Mouse (Mus musculus) limb, embryonic 10.5 days (tissue): ENCODE measurements around the gene Hbb-y. TPM values are rescaled to one million over a fixed set of nuclear protein-coding genes. Genes with fewer than 3 reads are reported as not detected.

ENCODE experiments used
- DNase-seq: peaks from one replicate; pipeline ENCODE4 v3.0.0-alpha.2; 2017; ENCODE audit warnings: low spot score
- H3K27ac ChIP-seq: fragments of 300-500 bp; sonication (generic); 2 replicates; pipeline ENCODE4 v1.5.1; 2016; ENCODE audit warnings: mild to moderate bottlenecking
- H3K27me3 ChIP-seq: fragments of 300-500 bp; sonication (generic); 2 replicates; pipeline ENCODE4 v1.6.1; 2016; ENCODE audit warnings: low read depth, mild to moderate bottlenecking; ENCODE audit not compliant: poor library complexity, severe bottlenecking
- H3K36me3 ChIP-seq: fragments of 300-500 bp; sonication (generic); 2 replicates; pipeline ENCODE4 v1.6.1; 2016; ENCODE audit warnings: mild to moderate bottlenecking, moderate library complexity
- H3K4me1 ChIP-seq: fragments of 300-500 bp; sonication (generic); 2 replicates; pipeline ENCODE4 v1.6.1; 2016
- H3K4me3 ChIP-seq: fragments of 300-500 bp; sonication (generic); 2 replicates; pipeline ENCODE4 v1.5.1; 2016; ENCODE audit warnings: mild to moderate bottlenecking, moderate library complexity
- H3K9me3 ChIP-seq: fragments of 300-500 bp; sonication (generic); replicated peaks from 2 replicates; pipeline ENCODE4 v1.6.1; 2016; ENCODE audit warnings: mild to moderate bottlenecking
- WGBS: fragments of 180-500 bp; shearing (Covaris S2); methylation state at CpG from one replicate; pipeline ENCODE4 v1.1.7; 2016; 5-methylcytosine and 5-hydroxymethylcytosine counted together
- polyA plus RNA-seq: library from polyadenylated mRNA; unstranded; fragments of >200 nt; fragmentation: Nextera tagmentation; extraction: Ambion mirVana; gene quantifications from 2 replicates; pipeline ENCODE4 v1.2.1, GENCODE M21; 2016

Gene Hbb-y
- 6,719 and 7,575 TPM in 2 replicates for polyA plus RNA-seq

DNA sequence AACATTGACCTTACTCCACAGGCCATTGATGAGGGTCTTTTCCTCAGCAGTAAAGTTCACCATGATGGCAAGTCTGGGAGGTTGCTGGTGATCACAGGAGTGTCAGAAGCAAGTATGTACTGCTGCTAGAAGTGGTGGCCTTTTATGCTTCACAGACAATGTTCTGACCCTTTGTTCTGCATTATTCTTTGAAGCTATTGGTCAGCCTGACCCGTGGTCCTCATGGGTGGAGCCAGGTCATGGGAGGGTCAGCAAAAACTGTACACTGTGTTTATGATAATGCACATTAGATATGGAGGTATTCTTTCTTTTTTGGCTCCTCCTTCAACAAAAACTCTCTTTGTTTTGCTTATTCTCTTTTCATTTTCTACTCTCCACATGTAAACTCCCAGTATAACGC, at the start of gene Hbb-y:
Hbb-y (minus strand) TSS at position 127 of the 400 bp plus-strand sequence.
- no peaks in the 10 kb centered on the region for H3K27me3 ChIP-seq
- H3K4me1 ChIP-seq: no peaks in the 10 kb centered on the region
- WGBS: 75% methylated on average over 2 of the region's 2 CpGs
- DNase-seq: no peak
- H3K4me3 ChIP-seq: no peak within 1 kb of the TSS
- no peaks in the 10 kb centered on the region for H3K9me3 ChIP-seq
- no peaks in the 10 kb centered on the region for H3K36me3 ChIP-seq
- no peak within 1 kb of the TSS for H3K27ac ChIP-seq

DNA sequence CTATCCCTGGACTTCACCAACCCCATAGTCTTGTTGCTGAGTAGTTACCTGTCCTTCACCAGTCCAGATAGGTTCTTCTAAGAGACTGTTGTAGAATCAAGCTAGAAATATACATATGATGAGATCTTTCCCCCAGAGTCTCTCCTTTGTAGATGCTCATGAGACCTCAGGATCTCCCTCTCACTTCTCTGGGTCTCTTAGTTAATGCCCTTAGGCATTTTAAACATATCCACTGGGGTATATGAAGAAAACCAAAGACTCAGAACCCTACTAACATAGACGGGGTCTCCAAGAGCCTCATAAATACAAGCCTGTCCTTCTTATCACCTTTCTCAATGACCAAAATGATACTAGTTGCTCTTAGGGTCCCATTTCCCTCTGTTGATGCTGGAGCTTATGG, 41.4 kb upstream of the Hbb-y start, which contains the start of gene Olfr64:
Olfr64 (minus strand) TSS at position 101 of the 400 bp plus-strand sequence.
- Histone ChIP-seq H3K36me3 (no peaks in the 10 kb centered on the region), H3K27me3 (no peaks in the 10 kb centered on the region), H3K4me3 (no peak within 1 kb of the TSS), H3K4me1 (no peaks in the 10 kb centered on the region), H3K9me3 (no peaks in the 10 kb centered on the region), H3K27ac (no peak within 1 kb of the TSS)
- DNase-seq: no peak
- WGBS: 79% methylated on average over 1 of the region's 1 CpGs

DNA sequence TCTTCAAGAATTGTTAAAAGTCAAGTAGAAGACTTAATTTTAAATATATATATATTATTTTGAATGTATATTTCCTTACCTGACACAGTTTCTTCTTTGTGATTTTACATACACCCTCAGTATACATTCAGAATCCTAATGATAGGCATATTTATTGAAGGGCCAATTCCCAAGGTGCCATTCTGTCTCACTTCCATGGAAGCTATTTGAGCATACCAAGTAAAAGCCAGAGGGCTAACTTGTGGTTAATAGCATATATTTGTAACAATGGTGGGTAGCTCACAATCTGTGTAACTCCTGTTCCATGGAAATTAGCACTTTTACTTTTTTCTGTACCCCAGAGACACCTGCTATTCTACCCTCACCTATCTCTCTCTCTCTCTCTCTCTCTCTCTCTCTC, 33.1 kb upstream of the Hbb-y start, which contains the start of gene Olfr66:
Olfr66 (minus strand) TSS at position 101 of the 400 bp plus-strand sequence.
- Histone ChIP-seq H3K36me3 (no peaks in the 10 kb centered on the region), H3K4me3 (no peak within 1 kb of the TSS), H3K27me3 (no peaks in the 10 kb centered on the region), H3K4me1 (no peaks in the 10 kb centered on the region), H3K27ac (no peak within 1 kb of the TSS), H3K9me3 (no peaks in the 10 kb centered on the region)
- DNase-seq: no peak

DNA sequence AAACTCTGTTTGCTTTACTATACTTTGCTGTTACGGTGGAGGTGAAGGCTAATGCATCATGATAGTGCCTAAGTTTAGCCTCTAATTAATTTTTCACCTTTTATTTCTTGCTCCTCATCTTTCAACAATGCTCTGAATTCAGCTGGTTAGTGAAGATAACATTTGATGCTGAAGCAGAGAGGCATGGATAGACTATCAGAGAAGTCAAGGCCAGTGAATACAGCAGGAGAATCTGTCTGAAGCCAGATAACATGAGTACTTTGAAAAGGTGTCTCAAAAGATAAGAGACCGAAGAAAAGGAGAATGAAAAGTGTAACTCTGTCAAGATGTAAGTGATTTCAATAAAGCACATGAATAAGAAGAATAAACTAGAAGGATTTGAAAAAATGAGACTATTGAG, 24.1 kb upstream of the Hbb-y start:
- 90% methylated on average over 2 of the region's 2 CpGs for WGBS
- H3K4me3 ChIP-seq: no peak overlapping the region
- H3K27me3 ChIP-seq: no peaks in the 10 kb centered on the region
- no peaks in the 10 kb centered on the region for H3K4me1 ChIP-seq
- no peak overlapping the region for H3K27ac ChIP-seq
- H3K36me3 ChIP-seq: no peaks in the 10 kb centered on the region
- no peaks in the 10 kb centered on the region for H3K9me3 ChIP-seq
- no peak for DNase-seq

DNA sequence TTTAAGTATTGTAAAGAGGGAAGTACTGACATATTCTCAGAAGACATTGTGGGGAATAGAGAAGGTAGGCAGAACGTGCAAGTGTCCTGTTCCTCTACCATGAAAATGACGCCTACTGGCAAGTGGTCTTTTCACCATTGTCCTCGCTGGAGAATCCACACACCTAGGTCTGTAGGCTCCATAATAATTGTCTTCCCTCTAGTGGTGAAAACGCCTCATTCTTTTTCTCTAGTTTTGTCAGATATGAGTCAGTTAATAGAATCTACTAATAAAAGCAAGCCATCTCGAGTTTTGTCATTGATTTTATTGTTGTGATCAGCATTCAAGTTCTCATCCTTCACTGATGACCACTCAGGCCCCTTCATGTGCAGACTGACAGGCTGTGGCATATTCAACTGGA, 21.4 kb upstream of the Hbb-y start:
- Histone ChIP-seq H3K36me3 (no peaks in the 10 kb centered on the region), H3K27me3 (no peaks in the 10 kb centered on the region), H3K27ac (no peak overlapping the region), H3K4me3 (no peak overlapping the region), H3K4me1 (no peaks in the 10 kb centered on the region), H3K9me3 (no peaks in the 10 kb centered on the region)
- DNase-seq: no peak
- WGBS: 55% methylated on average over 5 of the region's 5 CpGs

DNA sequence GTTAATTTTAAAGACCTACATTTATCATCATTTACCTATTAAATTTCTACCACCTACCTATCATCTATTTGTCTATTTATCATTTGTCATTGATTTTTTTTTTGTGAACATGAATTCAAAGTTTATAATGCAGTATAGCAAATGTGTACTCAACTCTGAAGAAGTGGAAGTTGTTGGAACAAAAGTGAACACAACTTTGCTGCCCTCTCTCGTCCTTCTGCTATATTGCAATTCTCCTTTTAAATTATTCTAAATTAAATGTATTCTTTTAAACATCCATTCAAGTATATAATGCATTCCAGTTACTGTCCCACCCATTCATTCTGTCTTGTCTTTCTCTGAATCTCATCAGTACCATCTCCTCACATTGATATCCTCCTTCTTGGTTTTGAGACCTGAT, 20.0 kb upstream of the Hbb-y start:
- WGBS: 19% methylated on average over 1 of the region's 1 CpGs

DNA sequence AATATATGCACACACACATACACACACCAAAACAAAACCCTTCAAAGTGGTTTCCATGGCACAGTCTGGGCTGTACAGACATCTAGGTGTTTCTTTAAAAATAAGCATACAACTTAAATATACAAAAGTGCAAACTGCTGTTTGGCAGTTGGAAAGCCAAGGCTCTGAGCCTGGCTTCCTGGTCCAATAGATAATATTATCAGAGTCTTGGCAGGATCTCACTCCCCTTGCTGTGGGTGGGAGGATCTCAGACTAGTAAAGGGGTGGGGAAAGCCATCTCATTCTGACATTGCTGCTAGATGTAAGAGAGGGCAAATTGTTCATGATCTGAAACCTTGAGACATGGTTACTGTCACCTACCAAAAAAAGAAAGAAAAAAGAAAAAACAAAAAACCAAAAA, 17.7 kb upstream of the Hbb-y start:
- H3K4me1 ChIP-seq: no peaks in the 10 kb centered on the region
- H3K27ac ChIP-seq: no peak overlapping the region
- no peak overlapping the region for H3K4me3 ChIP-seq
- H3K27me3 ChIP-seq: no peaks in the 10 kb centered on the region
- DNase-seq: no peak
- H3K36me3 ChIP-seq: no peaks in the 10 kb centered on the region
- no peaks in the 10 kb centered on the region for H3K9me3 ChIP-seq

More for the DNA sequence above, 20.0 kb upstream of the Hbb-y start:
- H3K27me3 ChIP-seq: no peaks in the 10 kb centered on the region
- H3K27ac ChIP-seq: no peak overlapping the region
- DNase-seq: no peak
- no peaks in the 10 kb centered on the region for H3K4me1 ChIP-seq
- H3K4me3 ChIP-seq: no peak overlapping the region
- H3K9me3 ChIP-seq: no peaks in the 10 kb centered on the region
- no peaks in the 10 kb centered on the region for H3K36me3 ChIP-seq

DNA sequence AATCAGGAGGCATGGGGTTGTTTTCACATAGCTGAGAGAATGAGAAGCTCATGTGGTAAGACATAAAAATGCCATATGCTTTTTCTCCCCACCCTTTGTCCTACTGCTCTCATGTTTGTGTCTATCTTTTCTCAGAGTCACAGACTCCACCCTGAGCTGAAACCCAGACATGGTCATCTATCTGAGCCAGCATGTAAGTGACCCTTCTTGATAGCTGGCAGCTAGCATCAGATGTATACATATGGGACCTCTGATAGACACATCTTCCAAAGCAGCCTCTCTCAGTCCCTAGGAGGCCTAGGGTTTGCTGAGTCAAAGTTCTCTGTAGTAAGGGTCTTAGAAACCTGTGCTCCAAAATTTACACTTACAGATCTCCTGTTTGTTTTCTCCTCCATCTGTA, 12.7 kb upstream of the Hbb-y start:
- Histone ChIP-seq H3K36me3 (no peaks in the 10 kb centered on the region), H3K4me1 (no peaks in the 10 kb centered on the region), H3K27me3 (no peaks in the 10 kb centered on the region), H3K4me3 (no peak overlapping the region), H3K27ac (no peak overlapping the region), H3K9me3 (no peaks in the 10 kb centered on the region)
- DNase-seq: no peak

DNA sequence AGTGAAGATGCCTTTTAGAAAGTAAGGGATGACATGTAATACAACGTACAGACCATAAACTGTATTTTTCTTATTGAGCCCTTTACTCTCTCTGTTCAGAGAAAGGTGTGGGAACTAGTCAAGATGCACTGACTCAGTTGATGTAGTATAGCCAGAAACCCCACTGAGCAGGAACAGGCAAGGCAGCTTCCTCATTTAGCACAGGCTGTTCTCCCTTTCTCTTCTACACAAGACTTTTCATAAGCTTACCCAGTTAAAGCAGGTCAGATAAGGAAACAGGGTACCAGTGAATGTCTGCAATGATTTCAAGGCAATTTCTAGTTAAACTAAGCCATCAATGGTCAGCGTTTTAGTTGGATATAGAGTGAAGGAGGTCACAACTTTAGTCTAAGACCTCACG, 8.5 kb upstream of the Hbb-y start:
- no peak overlapping the region for H3K4me3 ChIP-seq
- H3K4me1 ChIP-seq: no peaks in the 10 kb centered on the region
- no peaks in the 10 kb centered on the region for H3K9me3 ChIP-seq
- no peaks in the 10 kb centered on the region for H3K36me3 ChIP-seq
- WGBS: 80% methylated on average over 3 of the region's 3 CpGs
- H3K27me3 ChIP-seq: no peaks in the 10 kb centered on the region
- no peak overlapping the region for H3K27ac ChIP-seq
- no peak for DNase-seq

DNA sequence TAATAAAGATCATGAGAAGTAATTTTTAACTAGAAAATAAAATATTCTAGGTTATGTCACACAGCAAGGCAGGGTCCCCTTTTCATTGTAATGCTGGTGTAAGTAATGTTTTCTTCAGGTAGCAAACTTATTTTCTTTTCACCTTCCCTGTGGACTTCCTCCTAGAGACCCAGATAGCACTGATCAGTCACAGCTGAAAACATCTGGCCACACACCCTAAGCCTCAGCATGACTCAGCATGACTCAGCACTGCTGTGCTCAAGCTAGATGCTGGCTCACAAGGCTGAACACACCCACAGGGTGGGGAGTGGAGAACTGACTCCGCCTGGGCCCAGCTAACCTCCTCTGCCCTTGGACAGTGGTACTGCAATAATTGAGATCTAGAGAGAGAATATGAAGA, 7.8 kb upstream of the Hbb-y start:
- Histone ChIP-seq H3K27me3 (no peaks in the 10 kb centered on the region), H3K9me3 (no peaks in the 10 kb centered on the region), H3K36me3 (no peaks in the 10 kb centered on the region), H3K4me1 (no peaks in the 10 kb centered on the region), H3K27ac (no peak overlapping the region), H3K4me3 (no peak overlapping the region)
- 54% methylated on average over 1 of the region's 1 CpGs for WGBS
- DNase-seq: no peak

DNA sequence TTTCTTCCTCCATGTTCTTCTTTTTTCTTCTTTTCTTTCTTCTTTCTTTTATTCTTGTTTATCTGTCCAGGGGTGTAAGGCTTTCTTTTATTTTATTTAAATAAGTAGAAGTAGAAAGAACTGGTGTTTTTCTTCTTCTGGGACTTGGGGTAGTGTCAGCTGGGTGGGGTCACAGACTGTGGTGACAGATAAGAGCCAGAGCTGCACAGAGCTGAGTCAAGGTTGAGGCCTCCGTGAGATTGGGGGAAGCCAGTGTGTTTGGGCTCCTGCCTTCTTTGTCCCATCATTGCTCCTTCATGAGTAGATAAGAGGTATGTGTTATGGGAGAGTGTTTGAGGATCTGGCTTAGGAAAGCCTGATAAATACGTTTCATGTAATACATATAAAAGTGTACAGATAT, 6.1 kb upstream of the Hbb-y start:
- Histone ChIP-seq H3K9me3 (no peaks in the 10 kb centered on the region), H3K36me3 (no peaks in the 10 kb centered on the region), H3K27me3 (no peaks in the 10 kb centered on the region), H3K4me1 (no peaks in the 10 kb centered on the region), H3K4me3 (no peak overlapping the region), H3K27ac (no peak overlapping the region)
- WGBS: 76% methylated on average over 2 of the region's 2 CpGs
- DNase-seq: no peak

DNA sequence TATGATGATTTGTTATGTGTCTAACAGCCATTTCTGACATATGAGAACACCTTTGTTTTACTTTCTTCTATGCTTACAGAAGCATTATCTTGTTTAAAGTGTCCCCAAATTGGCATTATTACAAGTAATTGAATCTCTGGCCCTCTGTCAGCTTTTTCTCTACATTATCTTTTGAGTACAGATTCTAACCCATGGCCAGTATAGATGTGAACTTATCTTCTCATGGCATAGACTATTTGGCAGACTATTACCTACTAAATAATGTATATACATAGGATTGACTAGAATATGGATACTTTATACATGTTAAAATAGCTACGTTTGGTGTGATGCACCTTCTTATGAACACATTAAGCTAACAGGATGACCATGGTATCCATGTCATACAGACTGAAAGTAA, 1.7 kb upstream of the Hbb-y start:
- 67% methylated on average over 1 of the region's 1 CpGs for WGBS
- H3K4me1 ChIP-seq: no peaks in the 10 kb centered on the region
- no peaks in the 10 kb centered on the region for H3K27me3 ChIP-seq
- H3K27ac ChIP-seq: no peak overlapping the region
- H3K4me3 ChIP-seq: no peak overlapping the region
- H3K9me3 ChIP-seq: no peaks in the 10 kb centered on the region
- DNase-seq: no peak
- no peaks in the 10 kb centered on the region for H3K36me3 ChIP-seq

DNA sequence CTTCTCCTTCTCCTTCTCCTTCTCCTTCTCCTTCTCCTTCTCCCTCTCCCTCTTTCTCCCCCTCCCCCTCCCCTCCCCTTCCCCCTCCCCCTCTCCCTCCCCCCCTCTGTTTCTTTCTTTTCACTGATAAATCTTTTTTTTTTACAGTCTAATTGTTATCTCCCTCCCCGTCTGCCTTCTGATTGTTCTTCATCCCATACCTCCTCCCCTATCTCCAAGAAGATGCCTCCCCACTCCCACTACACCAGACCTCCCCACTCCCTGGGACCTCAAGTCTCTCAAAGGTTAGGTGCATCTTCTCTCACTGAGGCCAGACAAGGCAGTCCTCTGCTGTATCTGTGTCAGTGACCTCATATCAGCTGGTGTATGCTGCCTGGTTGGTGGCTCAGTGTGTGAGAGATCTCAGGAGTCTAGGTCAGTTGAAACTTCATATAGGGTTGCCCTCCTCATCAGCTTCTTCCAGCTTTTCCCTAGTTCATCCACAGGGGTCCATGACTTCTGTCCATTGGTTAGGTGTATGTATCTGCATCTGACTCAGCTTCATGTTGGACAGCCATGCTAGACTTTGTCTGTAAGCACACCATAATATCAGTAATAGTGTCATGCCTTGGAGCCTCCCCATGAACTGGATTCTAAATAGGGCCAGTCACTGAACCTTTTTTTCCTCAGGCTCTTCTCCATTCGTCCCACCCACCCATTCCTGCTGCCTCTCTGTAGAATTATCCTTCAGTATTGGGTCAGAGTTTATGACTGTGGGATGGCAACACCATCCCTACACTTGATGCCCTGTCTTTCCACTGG, 8.3 kb downstream of the Hbb-y start:
- Histone ChIP-seq H3K27me3 (no peaks in the 10 kb centered on the region), H3K36me3 (no peaks in the 10 kb centered on the region), H3K4me1 (no peaks in the 10 kb centered on the region), H3K27ac (no peak overlapping the region), H3K9me3 (no peaks in the 10 kb centered on the region), H3K4me3 (no peak overlapping the region)
- WGBS: 67% methylated on average over 1 of the region's 2 CpGs
- no peak for DNase-seq

DNA sequence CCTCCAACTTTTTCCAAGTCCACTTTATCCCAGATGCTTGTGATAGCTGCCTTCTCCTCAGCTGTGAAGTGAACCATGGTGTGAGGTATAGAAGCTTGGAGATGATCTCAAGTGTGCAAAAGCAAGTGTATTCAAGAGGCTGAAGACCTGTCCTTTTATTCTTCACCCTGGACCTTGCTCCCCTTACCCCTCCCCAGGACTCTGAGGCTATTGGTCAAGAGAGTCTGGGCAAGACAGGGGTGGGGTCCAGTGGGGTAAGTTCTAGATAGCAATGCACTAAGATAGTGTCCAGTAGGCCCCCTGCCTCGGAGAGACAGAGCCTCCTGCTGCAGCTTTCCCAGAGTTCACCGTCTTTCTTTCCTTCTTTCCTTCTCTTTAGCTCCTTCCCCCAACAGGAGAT, 10.0 kb downstream of the Hbb-y start, which contains the start of gene Hbb-bh1:
Hbb-bh1 (minus strand) TSS at position 131 of the 400 bp plus-strand sequence.
- 89% methylated on average over 2 of the region's 2 CpGs for WGBS
- no peak for DNase-seq
- no peaks in the 10 kb centered on the region for H3K36me3 ChIP-seq
- no peaks in the 10 kb centered on the region for H3K9me3 ChIP-seq
- H3K27ac ChIP-seq: no peak within 1 kb of the TSS
- no peak within 1 kb of the TSS for H3K4me3 ChIP-seq
- H3K4me1 ChIP-seq: no peaks in the 10 kb centered on the region
- no peaks in the 10 kb centered on the region for H3K27me3 ChIP-seq
